Mouse (Mus musculus) liver, adult 2 months (tissue): Measurements from ENCODE around the gene Ciao2a.

Source experiments
- CTCF ChIP-seq: fragments of 200-500 bp; IDR thresholded peaks from 2 replicates; pipeline ENCODE4 v1.5.1; 2011; ENCODE audit warnings: low read depth, low read length, control low read depth
- POLR2A ChIP-seq: fragments of 200-500 bp; IDR thresholded peaks from 2 replicates; pipeline ENCODE4 v1.6.1; 2011; ENCODE audit warnings: low read length, control low read depth; ENCODE audit not compliant: insufficient read depth; ENCODE audit errors: extremely low read depth

- no peak for TF ChIP-seq POLR2A
- no peak for TF ChIP-seq CTCF
These were observed 54.9 kb downstream of the Ciao2a start for GRCm38 (mm10) chr9:66181126-66181825.
